Mouse (Mus musculus) hindbrain, embryonic 13.5 days (tissue): ENCODE measurements at regions not wholly inside any gene's neighbourhood (a gene's known extent, or its start where the extent isn't known, plus 50 kb on each side); places are given as distances from the start of the nearest gene placed in this dataset.
A peak's percentile ranks its signal among the peaks of the same experiment; 100 is the strongest.

Experiments
- ATAC-seq: fragments of 200-750 bp; cut with Nextera tagmentation; 2 replicates; pipeline ENCODE4 v1.8.0; 2017; ENCODE audit warnings: moderate TSS enrichment; ENCODE audit not compliant: low FRiP score
- H3K27ac ChIP-seq: fragments of 300-500 bp; sonication (generic); 2 replicates; pipeline ENCODE4 v1.5.1; 2015; ENCODE audit warnings: inconsistent platforms, mild to moderate bottlenecking, moderate library complexity
- H3K27me3 ChIP-seq: fragments of 300-500 bp; sonication (generic); 2 replicates; pipeline ENCODE4 v1.6.1; 2015; ENCODE audit warnings: mild to moderate bottlenecking, inconsistent platforms
- H3K36me3 ChIP-seq: fragments of 300-500 bp; sonication (generic); 2 replicates; pipeline ENCODE4 v1.6.1; 2015; ENCODE audit warnings: mild to moderate bottlenecking, inconsistent platforms
- H3K4me1 ChIP-seq: fragments of 300-500 bp; sonication (generic); replicated peaks from 2 replicates; pipeline ENCODE4 v1.6.1; 2015; ENCODE audit warnings: inconsistent platforms
- H3K4me2 ChIP-seq: fragments of 300-500 bp; sonication (generic); 2 replicates; pipeline ENCODE4 v1.6.1; 2015; ENCODE audit warnings: inconsistent platforms, mild to moderate bottlenecking, moderate library complexity
- H3K4me3 ChIP-seq: fragments of 300-500 bp; sonication (generic); 2 replicates; pipeline ENCODE4 v1.5.1; 2015; ENCODE audit warnings: mild to moderate bottlenecking, inconsistent platforms
- H3K9ac ChIP-seq: fragments of 300-500 bp; sonication (generic); 2 replicates; pipeline ENCODE4 v1.6.1; 2015; ENCODE audit warnings: mild to moderate bottlenecking, inconsistent platforms
- H3K9me3 ChIP-seq: fragments of 300-500 bp; sonication (generic); 2 replicates; pipeline ENCODE4 v1.6.1; 2016; ENCODE audit warnings: inconsistent platforms
- WGBS: fragments of 180-500 bp; shearing (Covaris S2); methylation state at CpG from one replicate; pipeline ENCODE4 v1.1.7; 2015; 5-methylcytosine and 5-hydroxymethylcytosine counted together

DNA sequence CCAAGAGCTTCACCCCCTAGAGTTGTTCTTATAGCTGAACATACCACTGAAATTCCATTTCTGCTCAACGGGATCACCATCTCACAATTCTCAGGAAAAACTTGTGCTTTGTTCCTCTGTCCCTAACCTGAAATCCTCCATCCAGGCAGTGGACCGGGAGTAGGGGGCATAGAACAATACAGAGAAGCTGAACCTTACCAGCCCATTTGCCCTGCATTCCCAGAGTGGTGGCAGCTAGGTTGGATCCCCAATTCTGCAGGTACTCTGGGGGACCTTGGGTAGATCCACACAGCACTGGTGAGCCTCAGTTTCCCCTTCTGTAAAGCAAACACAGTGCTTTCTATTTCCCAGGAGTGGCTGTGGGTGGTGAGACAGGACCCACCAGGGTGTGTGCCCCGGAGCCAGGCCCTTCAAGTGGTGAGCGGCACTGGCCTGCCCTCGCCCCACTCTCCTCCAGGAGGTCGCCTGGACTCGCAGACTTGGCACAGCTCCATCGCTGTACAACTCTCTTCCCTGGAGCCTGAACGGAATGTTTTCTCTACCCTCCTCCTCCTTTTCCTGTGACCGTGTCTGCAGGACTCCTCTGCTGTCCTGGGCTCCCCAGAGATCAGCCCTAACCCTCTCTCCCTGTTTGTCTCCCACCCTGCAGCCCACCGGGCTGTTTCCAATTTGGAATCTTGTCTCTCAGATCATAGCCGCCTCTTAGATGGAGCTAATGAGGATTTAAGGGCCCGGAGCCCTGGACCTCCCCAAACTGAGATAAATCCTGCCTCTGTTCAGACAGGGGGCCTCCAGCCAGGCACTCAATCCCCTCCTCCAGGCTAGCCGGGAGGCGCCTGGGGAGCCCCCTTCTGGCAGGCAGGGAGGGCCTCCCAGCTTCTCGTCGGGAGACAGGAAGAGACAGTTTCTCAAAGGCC lies 52.3 kb upstream of the Cux1 start:
- WGBS = 18% methylated on average over 17 of the region's 17 CpGs
- Histone ChIP-seq H3K4me3 (no peak overlapping the region; the same call in 1 of the 2 replicates), H3K4me1 (peaks cover 21% of the 10 kb centered on the region), H3K27ac (no peak overlapping the region), H3K36me3 (no peaks in the 10 kb centered on the region), H3K9me3 (no peaks in the 10 kb centered on the region), H3K27me3 (peaks cover 60% of the 10 kb centered on the region), H3K4me2 (peak overlapping the region; percentile 26), H3K9ac (0 out of 2 replicates have a peak overlapping the region, but pooled peaks have one; percentile 35)
- no peak for ATAC-seq

DNA sequence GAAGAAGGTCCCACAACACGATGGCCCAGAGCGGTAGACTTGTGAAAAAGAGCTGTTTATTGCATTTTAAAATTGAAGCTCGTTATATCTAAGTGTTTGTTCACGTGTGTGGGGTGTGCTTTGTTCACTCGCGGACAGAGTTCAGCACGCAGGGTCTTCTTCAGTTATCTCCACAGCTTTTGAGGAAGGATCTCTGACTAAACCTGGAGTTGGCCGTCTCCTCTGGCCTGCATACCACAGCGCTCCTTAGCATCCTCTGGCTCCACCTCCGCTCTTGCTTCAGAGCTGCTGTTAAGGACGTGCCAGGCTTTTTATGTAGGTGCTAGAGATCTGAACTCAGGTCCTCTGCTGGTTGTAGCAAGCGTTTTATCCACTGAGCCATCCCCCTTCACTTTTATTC lies 52.9 kb upstream of the Cux1 start:
- H3K27me3 ChIP-seq = peaks cover 60% of the 10 kb centered on the region
- no peak for ATAC-seq

GRCm38 (mm10) chr5:136621336-136622125 lies 54.2 kb upstream of the Cux1 start:
- Histone ChIP-seq H3K36me3 (no peaks in the 10 kb centered on the region), H3K27ac (no peak overlapping the region), H3K9me3 (no peaks in the 10 kb centered on the region), H3K4me1 (peaks cover 21% of the 10 kb centered on the region), H3K4me2 (no peak overlapping the region), H3K27me3 (peaks cover 60% of the 10 kb centered on the region), H3K4me3 (no peak overlapping the region), H3K9ac (no peak overlapping the region)
- 37% methylated on average over 4 of the region's 4 CpGs for WGBS
- ATAC-seq = no peak

More for the DNA sequence above, 52.9 kb upstream of the Cux1 start:
- Histone ChIP-seq H3K9ac (0 out of 2 replicates have a peak overlapping the region, but pooled peaks have one; percentile 35), H3K4me2 (peak overlapping the region; percentile 26; the same call in 1 of the 2 replicates), H3K36me3 (no peaks in the 10 kb centered on the region), H3K4me3 (no peak overlapping the region; the same call in 1 of the 2 replicates), H3K4me1 (peaks cover 21% of the 10 kb centered on the region), H3K27ac (no peak overlapping the region), H3K9me3 (no peaks in the 10 kb centered on the region)
- 27% methylated on average over 12 of the region's 12 CpGs for WGBS

DNA sequence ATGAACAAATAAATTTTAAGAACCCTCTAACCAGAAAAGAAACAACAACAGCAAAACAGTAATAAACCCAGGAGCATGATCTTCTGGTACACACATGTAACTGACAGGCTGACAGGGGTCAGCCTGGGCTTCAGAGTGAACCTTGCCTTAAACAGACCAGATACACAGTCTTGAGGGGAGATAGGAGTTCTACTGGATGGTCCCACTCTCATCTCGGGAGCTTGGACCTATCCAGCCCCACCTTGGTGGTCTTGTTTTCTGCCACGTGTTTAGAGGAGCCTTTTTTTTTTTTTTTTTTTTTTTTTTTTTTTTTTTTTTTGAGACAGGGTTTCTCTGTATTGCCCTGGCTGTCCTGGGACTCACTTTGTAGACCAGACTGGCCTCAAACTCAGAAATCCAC lies 54.9 kb upstream of the Cux1 start:
- Histone ChIP-seq H3K36me3 (no peaks in the 10 kb centered on the region), H3K27me3 (peaks cover 60% of the 10 kb centered on the region), H3K9ac (no peak overlapping the region), H3K4me2 (no peak overlapping the region), H3K4me1 (peaks cover 21% of the 10 kb centered on the region), H3K9me3 (no peaks in the 10 kb centered on the region), H3K4me3 (no peak overlapping the region), H3K27ac (no peak overlapping the region)
- WGBS = 15% methylated on average over 2 of the region's 2 CpGs
- ATAC-seq = no peak

DNA sequence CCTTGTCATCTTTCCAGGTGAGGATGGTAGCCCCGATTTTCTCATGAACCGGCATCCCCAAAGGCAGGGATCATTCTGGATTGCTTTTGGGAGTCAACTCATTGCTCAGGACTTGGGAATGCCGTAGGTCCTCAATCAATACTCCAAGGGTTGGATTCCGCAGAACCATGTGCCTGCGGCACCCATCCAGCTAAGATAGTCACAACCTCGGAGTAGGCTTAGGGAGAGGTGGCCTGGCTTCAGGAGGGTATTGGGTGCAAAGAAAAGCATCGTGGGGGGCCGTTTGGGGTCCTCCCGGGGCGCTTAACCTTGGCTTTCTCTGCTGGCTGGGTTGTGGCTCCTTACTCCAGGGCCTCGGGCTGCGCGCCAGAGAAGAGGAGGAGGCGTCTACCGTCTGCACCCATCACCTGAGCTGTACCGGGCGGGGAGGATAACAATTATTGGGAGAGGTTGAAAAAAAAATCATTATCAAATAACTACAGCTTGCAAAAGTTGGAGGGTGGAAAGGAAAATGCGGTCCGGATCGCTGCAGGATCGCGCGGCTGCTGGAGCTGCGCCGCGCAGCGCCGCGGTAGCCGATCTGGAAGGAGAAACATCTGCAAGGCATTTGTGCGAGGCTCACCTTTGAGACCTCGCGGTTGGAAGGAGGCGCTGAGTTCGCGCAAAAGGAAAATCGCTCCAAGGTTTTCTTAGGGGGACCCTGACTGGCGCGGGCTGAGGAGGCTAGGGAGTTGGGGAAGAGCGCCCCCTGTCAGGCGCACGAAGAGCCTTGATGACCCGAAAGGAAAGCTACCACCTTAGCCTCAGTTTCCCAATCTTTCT lies 55.6 kb upstream of the Cux1 start:
- peak overlapping the region; percentile 40 for H3K4me3 ChIP-seq
- 3% methylated on average over 43 of the region's 43 CpGs for WGBS
- peak; percentile 32; the same call in 1 of the 2 replicates for ATAC-seq
- H3K27ac ChIP-seq = no peak overlapping the region
- H3K9ac ChIP-seq = peak overlapping the region; percentile 13; the same call in 1 of the 2 replicates
- H3K36me3 ChIP-seq = no peaks in the 10 kb centered on the region
- no peaks in the 10 kb centered on the region for H3K9me3 ChIP-seq
- H3K4me2 ChIP-seq = peak overlapping the region; percentile 66
- peaks cover 52% of the 10 kb centered on the region for H3K27me3 ChIP-seq
- H3K4me1 ChIP-seq = peaks cover 21% of the 10 kb centered on the region

- H3K27me3 ChIP-seq = peaks cover 45% of the 10 kb centered on the region
Measured at GRCm38 (mm10) chr5:136623791-136624190, 56.5 kb upstream of the Cux1 start.

GRCm38 (mm10) chr5:136625176-136625991 lies 58.1 kb upstream of the Cux1 start:
- no peak overlapping the region for H3K4me3 ChIP-seq
- peaks cover 29% of the 10 kb centered on the region for H3K27me3 ChIP-seq
- no peak overlapping the region for H3K4me2 ChIP-seq
- no peaks in the 10 kb centered on the region for H3K36me3 ChIP-seq
- no peaks in the 10 kb centered on the region for H3K9me3 ChIP-seq
- no peak overlapping the region for H3K27ac ChIP-seq
- WGBS = 69% methylated on average over 13 of the region's 13 CpGs
- ATAC-seq = no peak
- peaks cover 9% of the 10 kb centered on the region for H3K4me1 ChIP-seq
- H3K9ac ChIP-seq = no peak overlapping the region

More at GRCm38 (mm10) chr5:136623791-136624190, 56.5 kb upstream of the Cux1 start:
- WGBS = 74% methylated on average over 6 of the region's 6 CpGs
- Histone ChIP-seq H3K4me3 (no peak overlapping the region), H3K27ac (no peak overlapping the region), H3K9ac (no peak overlapping the region), H3K9me3 (no peaks in the 10 kb centered on the region), H3K4me1 (peaks cover 21% of the 10 kb centered on the region), H3K36me3 (no peaks in the 10 kb centered on the region), H3K4me2 (no peak overlapping the region)
- ATAC-seq = no peak

GRCm38 (mm10) chr5:136626142-136626771 lies 59.0 kb upstream of the Cux1 start:
- Histone ChIP-seq H3K4me3 (no peak overlapping the region), H3K27ac (no peak overlapping the region), H3K9ac (no peak overlapping the region), H3K36me3 (no peaks in the 10 kb centered on the region), H3K4me2 (no peak overlapping the region), H3K27me3 (peaks cover 20% of the 10 kb centered on the region), H3K9me3 (no peaks in the 10 kb centered on the region), H3K4me1 (peaks cover 9% of the 10 kb centered on the region)
- ATAC-seq = no peak
- 51% methylated on average over 4 of the region's 4 CpGs for whole genome bisulfite sequencing

- Histone ChIP-seq H3K4me2 (no peak overlapping the region), H3K27me3 (peaks cover 14% of the 10 kb centered on the region), H3K27ac (no peak overlapping the region), H3K36me3 (no peaks in the 10 kb centered on the region), H3K4me3 (no peak overlapping the region), H3K4me1 (peaks cover 9% of the 10 kb centered on the region), H3K9ac (no peak overlapping the region), H3K9me3 (no peaks in the 10 kb centered on the region)
- WGBS = 71% methylated on average over 2 of the region's 2 CpGs
- no peak for ATAC-seq
Measured at GRCm38 (mm10) chr5:136626891-136627290, 59.6 kb upstream of the Cux1 start.

- ATAC-seq = no peak
- WGBS = 77% methylated on average over 11 of the region's 11 CpGs
- Histone ChIP-seq H3K27me3 (peaks cover 10% of the 10 kb centered on the region), H3K4me2 (no peak overlapping the region), H3K27ac (no peak overlapping the region), H3K9me3 (no peaks in the 10 kb centered on the region), H3K4me1 (peaks cover 7% of the 10 kb centered on the region), H3K4me3 (no peak overlapping the region), H3K9ac (no peak overlapping the region), H3K36me3 (no peaks in the 10 kb centered on the region)
Measured at GRCm38 (mm10) chr5:136627671-136628292, 60.5 kb upstream of the Cux1 start.
